Mouse (Mus musculus): Measurements from ENCODE around the gene Nav2. TPM values are rescaled to one million over a fixed set of nuclear protein-coding genes. Genes with fewer than 3 reads are reported as not detected.

Gene Nav2
- polyA plus RNA-seq, 1 experiment from 2014 or later: 26.2 TPM

- H3K4me1 ChIP-seq: peaks cover 26% of the 10 kb centered on the region
- no peak for ATAC-seq (replicated peaks)
- H3K4me3 ChIP-seq: no peak overlapping the region
- H3K4me2 ChIP-seq: no peak overlapping the region
- H3K9me3 ChIP-seq: no peaks in the 10 kb centered on the region
- no peak overlapping the region for H3K27ac ChIP-seq
- H3K36me3 ChIP-seq (replicated peaks): no peaks in the 10 kb centered on the region
- WGBS: 84% methylated on average over 6 of the region's 6 CpGs
- no peaks in the 10 kb centered on the region for H3K27me3 ChIP-seq (replicated peaks)
- no peak overlapping the region for H3K9ac ChIP-seq
Observed at GRCm38 (mm10) chr7:49499598-49499997, 591.1 kb downstream of the Nav2 start.

GRCm38 (mm10) chr7:49500916-49501315, 592.4 kb downstream of the Nav2 start:
- Histone ChIP-seq H3K4me1 (peaks cover 29% of the 10 kb centered on the region), H3K9me3 (no peaks in the 10 kb centered on the region), H3K36me3 (replicated peaks) (no peaks in the 10 kb centered on the region), H3K4me3 (no peak overlapping the region), H3K27me3 (replicated peaks) (no peaks in the 10 kb centered on the region), H3K27ac (no peak overlapping the region), H3K9ac (no peak overlapping the region), H3K4me2 (no peak overlapping the region)
- 94% methylated on average over 5 of the region's 5 CpGs for WGBS
- no peak for ATAC-seq (replicated peaks)

GRCm38 (mm10) chr7:49503419-49503818, 594.9 kb downstream of the Nav2 start:
- H3K27me3 ChIP-seq (replicated peaks): no peaks in the 10 kb centered on the region

GRCm38 (mm10) chr7:49503881-49504280, 595.4 kb downstream of the Nav2 start:
- Histone ChIP-seq H3K4me3 (no peak overlapping the region), H3K9ac (no peak overlapping the region), H3K36me3 (replicated peaks) (no peaks in the 10 kb centered on the region), H3K9me3 (no peaks in the 10 kb centered on the region), H3K4me1 (peaks cover 16% of the 10 kb centered on the region), H3K4me2 (no peak overlapping the region), H3K27ac (no peak overlapping the region), H3K27me3 (replicated peaks) (no peaks in the 10 kb centered on the region)
- 30% methylated on average over 2 of the region's 2 CpGs for WGBS
- peak; percentile 51 for ATAC-seq (replicated peaks)

More at GRCm38 (mm10) chr7:49503419-49503818, 594.9 kb downstream of the Nav2 start:
- H3K4me1 ChIP-seq: peaks cover 16% of the 10 kb centered on the region
- no peak overlapping the region for H3K4me3 ChIP-seq
- WGBS: 67% methylated on average over 8 of the region's 8 CpGs
- H3K4me2 ChIP-seq: no peak overlapping the region
- no peaks in the 10 kb centered on the region for H3K36me3 ChIP-seq (replicated peaks)
- H3K27ac ChIP-seq: no peak overlapping the region
- H3K9ac ChIP-seq: no peak overlapping the region
- no peaks in the 10 kb centered on the region for H3K9me3 ChIP-seq
- ATAC-seq (replicated peaks): no peak

GRCm38 (mm10) chr7:49504297-49504696, 595.8 kb downstream of the Nav2 start:
- Histone ChIP-seq H3K4me3 (no peak overlapping the region), H3K9ac (no peak overlapping the region), H3K4me2 (peak overlapping the region; percentile 18; the same call in 1 of the 2 replicates), H3K4me1 (peaks cover 16% of the 10 kb centered on the region), H3K27ac (no peak overlapping the region), H3K27me3 (replicated peaks) (no peaks in the 10 kb centered on the region), H3K36me3 (replicated peaks) (no peaks in the 10 kb centered on the region), H3K9me3 (no peaks in the 10 kb centered on the region)
- 4% methylated on average over 3 of the region's 3 CpGs for WGBS
- peak; percentile 31 for ATAC-seq (replicated peaks)

GRCm38 (mm10) chr7:49505024-49505423, 596.5 kb downstream of the Nav2 start:
- Histone ChIP-seq H3K9me3 (no peaks in the 10 kb centered on the region), H3K9ac (no peak overlapping the region), H3K27ac (no peak overlapping the region), H3K27me3 (replicated peaks) (no peaks in the 10 kb centered on the region), H3K4me3 (no peak overlapping the region), H3K4me1 (peaks cover 16% of the 10 kb centered on the region), H3K4me2 (no peak overlapping the region), H3K36me3 (replicated peaks) (no peaks in the 10 kb centered on the region)
- WGBS: 14% methylated on average over 2 of the region's 3 CpGs
- ATAC-seq (replicated peaks): no peak

- H3K27ac ChIP-seq: no peak overlapping the region
- H3K4me2 ChIP-seq: no peak overlapping the region
- H3K4me3 ChIP-seq: no peak overlapping the region
- no peaks in the 10 kb centered on the region for H3K9me3 ChIP-seq
- no peak for ATAC-seq (replicated peaks)
- 76% methylated on average over 12 of the region's 12 CpGs for WGBS
- H3K9ac ChIP-seq: no peak overlapping the region
- H3K4me1 ChIP-seq: peaks cover 16% of the 10 kb centered on the region
- no peaks in the 10 kb centered on the region for H3K27me3 ChIP-seq (replicated peaks)
- no peaks in the 10 kb centered on the region for H3K36me3 ChIP-seq (replicated peaks)
Observed at GRCm38 (mm10) chr7:49506085-49506820, 597.7 kb downstream of the Nav2 start.

- ATAC-seq (replicated peaks): no peak
- no peaks in the 10 kb centered on the region for H3K36me3 ChIP-seq (replicated peaks)
- no peak overlapping the region for H3K9ac ChIP-seq
- no peaks in the 10 kb centered on the region for H3K9me3 ChIP-seq
- no peaks in the 10 kb centered on the region for H3K27me3 ChIP-seq (replicated peaks)
- H3K4me2 ChIP-seq: no peak overlapping the region
- no peak overlapping the region for H3K27ac ChIP-seq
- peaks cover 16% of the 10 kb centered on the region for H3K4me1 ChIP-seq
- 88% methylated on average over 7 of the region's 7 CpGs for WGBS
- H3K4me3 ChIP-seq: no peak overlapping the region
Observed at GRCm38 (mm10) chr7:49507943-49508506, 599.5 kb downstream of the Nav2 start.

GRCm38 (mm10) chr7:49511820-49512453, 603.4 kb downstream of the Nav2 start:
- Histone ChIP-seq H3K9ac (no peak overlapping the region), H3K4me1 (no peaks in the 10 kb centered on the region), H3K4me2 (no peak overlapping the region), H3K27me3 (replicated peaks) (no peaks in the 10 kb centered on the region), H3K9me3 (no peaks in the 10 kb centered on the region), H3K36me3 (replicated peaks) (no peaks in the 10 kb centered on the region), H3K27ac (no peak overlapping the region), H3K4me3 (no peak overlapping the region)
- WGBS: 60% methylated on average over 7 of the region's 7 CpGs
- ATAC-seq (replicated peaks): no peak

GRCm38 (mm10) chr7:49513763-49514437, 605.4 kb downstream of the Nav2 start:
- no peaks in the 10 kb centered on the region for H3K4me1 ChIP-seq
- no peaks in the 10 kb centered on the region for H3K9me3 ChIP-seq
- H3K27me3 ChIP-seq (replicated peaks): no peaks in the 10 kb centered on the region
- H3K9ac ChIP-seq: no peak overlapping the region
- 73% methylated on average over 6 of the region's 6 CpGs for WGBS
- no peaks in the 10 kb centered on the region for H3K36me3 ChIP-seq (replicated peaks)
- H3K4me2 ChIP-seq: no peak overlapping the region
- ATAC-seq (replicated peaks): no peak
- no peak overlapping the region for H3K27ac ChIP-seq
- no peak overlapping the region for H3K4me3 ChIP-seq

- H3K27me3 ChIP-seq (replicated peaks): no peaks in the 10 kb centered on the region
- no peak overlapping the region for H3K4me2 ChIP-seq
- no peak overlapping the region for H3K27ac ChIP-seq
- no peaks in the 10 kb centered on the region for H3K4me1 ChIP-seq
- H3K9ac ChIP-seq: no peak overlapping the region
- ATAC-seq (replicated peaks): no peak
- whole genome bisulfite sequencing: 89% methylated on average over 2 of the region's 2 CpGs
- no peaks in the 10 kb centered on the region for H3K36me3 ChIP-seq (replicated peaks)
- no peaks in the 10 kb centered on the region for H3K9me3 ChIP-seq
- no peak overlapping the region for H3K4me3 ChIP-seq
Observed at GRCm38 (mm10) chr7:49515012-49515411, 606.5 kb downstream of the Nav2 start.

- H3K27ac ChIP-seq: no peak overlapping the region
- WGBS: 62% methylated on average over 2 of the region's 2 CpGs
- no peak overlapping the region for H3K4me3 ChIP-seq
- H3K9me3 ChIP-seq: no peaks in the 10 kb centered on the region
- H3K36me3 ChIP-seq (replicated peaks): no peaks in the 10 kb centered on the region
- no peak for ATAC-seq (replicated peaks)
- H3K27me3 ChIP-seq (replicated peaks): no peaks in the 10 kb centered on the region
- H3K9ac ChIP-seq: no peak overlapping the region
- peaks cover 34% of the 10 kb centered on the region for H3K4me1 ChIP-seq
- no peak overlapping the region for H3K4me2 ChIP-seq
Observed at GRCm38 (mm10) chr7:49520504-49520903, 612.0 kb downstream of the Nav2 start.
